Mouse (Mus musculus): Measurements from ENCODE around the gene Slit2.

DNA sequence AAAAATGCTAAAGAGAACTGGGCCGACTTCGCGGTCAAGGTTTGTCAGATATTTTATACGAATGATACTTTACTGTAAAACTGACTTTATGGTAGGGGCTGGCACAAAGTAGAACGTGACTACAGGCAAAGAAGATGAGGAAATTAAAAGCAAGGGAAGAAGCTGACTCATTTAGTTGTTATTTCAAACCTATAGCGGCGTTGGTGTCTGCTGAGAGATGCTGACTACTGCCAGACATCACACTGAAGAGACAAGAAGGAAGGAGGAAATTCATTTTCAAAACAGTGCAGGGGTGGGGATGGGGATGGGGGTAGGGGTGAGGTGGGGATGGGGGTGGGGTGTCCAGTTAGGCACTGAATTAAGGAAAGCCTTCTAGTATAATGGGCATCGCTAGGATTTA lies 987 bp upstream of the Slit2 start:
- TF ChIP-seq CTCF (IDR thresholded peaks at IDR 0.05): no peak
- no peak for TF ChIP-seq EP300 (IDR thresholded peaks at IDR 0.05)
